Mouse (Mus musculus) embryonic fibroblast, embryonic 13.5 days (primary cell): ENCODE data around the gene Zbp1.

ENCODE experiments used
- CTCF ChIP-seq: IDR thresholded peaks from 2 replicates; pipeline ENCODE4 v1.5.1; 2011; ENCODE audit warnings: mild to moderate bottlenecking, control low read depth, low read length, moderate library complexity, borderline replicate concordance; ENCODE audit not compliant: insufficient read depth
- POLR2A ChIP-seq: IDR thresholded peaks from 2 replicates; pipeline ENCODE4 v1.6.1; 2011; ENCODE audit warnings: low read depth, mild to moderate bottlenecking, control low read depth, low read length, moderate library complexity

DNA sequence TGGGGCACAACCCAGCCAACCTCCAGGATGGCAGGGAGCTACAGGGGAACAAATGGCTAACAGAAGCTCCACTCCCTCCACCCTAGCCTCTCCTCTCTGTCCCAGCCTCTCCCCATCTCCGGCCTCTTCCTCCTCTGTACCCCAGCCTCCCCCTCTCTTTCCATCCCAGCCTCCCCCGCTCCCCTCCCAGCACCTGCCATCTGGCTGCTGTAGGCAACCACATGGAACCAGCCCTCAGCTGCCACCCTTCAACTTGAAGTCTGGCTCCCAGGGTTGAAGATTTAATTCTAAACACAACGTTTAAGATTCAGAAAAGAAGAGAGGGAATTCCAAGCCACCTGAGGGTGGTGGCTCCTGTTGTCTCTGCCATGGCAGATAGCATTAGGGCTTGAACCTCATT, 30.7 kb upstream of the Zbp1 start:
- TF ChIP-seq CTCF (no peak), POLR2A (no peak)
